Mouse (Mus musculus): Measurements from ENCODE around the gene Pagr1b.

Pagr1b gene

DNA sequence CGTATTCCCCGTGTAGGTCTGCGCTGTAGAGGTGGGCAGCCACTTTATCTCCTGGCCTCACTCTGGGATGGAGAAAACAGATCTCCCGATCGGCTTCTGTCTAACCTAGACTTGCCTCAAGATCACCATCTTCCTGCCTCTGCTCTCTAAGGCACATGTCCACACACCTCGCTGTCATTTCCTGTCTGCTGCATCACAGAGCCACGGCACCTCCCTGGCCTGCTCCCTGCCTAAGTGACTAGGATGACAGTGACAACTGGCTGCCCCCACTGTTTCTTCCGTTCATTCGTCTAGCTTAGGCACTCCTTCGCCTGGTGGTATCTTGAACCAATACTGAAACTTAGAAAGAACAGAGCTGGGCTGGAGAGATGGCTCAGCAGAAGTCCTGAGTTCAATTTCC, 16.7 kb downstream of the Pagr1b start:
- no peak for DNase-seq (ENCODE audit: low spot score in 2 of 2)

GRCm38 (mm10) chr7:126996449-126996848, 19.8 kb downstream of the Pagr1b start:
- DNase-seq (ENCODE audit: low spot score in 2 of 2), result no peak

DNA sequence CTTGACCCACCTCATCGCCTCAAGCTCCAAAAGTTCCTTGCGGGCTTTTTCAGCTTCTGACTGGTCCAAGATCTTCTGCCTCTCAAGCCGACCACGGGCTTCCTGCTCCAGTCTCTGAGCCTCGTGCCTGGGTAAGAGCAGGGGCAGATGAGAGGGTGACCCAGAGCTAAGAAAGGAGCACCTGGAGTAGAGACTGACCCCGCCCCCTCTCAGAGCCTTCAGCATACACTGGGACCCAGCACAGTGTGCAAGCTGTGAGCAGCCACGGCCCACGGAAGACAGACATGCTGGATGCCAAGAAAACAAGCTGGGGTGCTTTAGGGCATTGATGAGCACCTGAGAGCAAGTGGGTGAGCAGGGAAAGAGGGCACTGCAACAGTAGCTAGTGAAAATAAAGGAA, 27.5 kb downstream of the Pagr1b start:
- peak; percentile 47 to 50 for DNase-seq (ENCODE audit: low spot score in 2 of 2)

DNA sequence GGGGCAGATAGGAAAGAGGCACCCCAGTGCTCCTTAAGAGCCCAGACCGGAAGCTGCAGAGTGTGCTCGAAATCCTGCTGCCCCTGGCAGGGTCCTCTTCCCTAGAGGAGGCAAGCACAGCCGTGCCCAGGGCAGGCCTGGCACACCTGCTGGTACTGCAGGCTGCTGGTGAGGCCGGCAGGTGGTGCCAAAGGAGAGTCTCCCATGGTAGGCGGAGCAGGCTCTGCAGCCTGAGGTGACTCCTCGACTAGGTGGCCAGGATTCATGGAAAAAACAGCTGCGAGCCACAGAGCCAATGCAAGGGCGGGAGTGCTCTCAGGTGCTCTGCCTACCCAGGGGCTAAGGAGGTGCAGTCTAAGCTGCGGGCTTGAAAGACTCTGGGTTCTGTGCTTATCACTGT, 30.0 kb downstream of the Pagr1b start:
- peak in 1 of 2 experiments; percentile 44 for DNase-seq (ENCODE audit: low spot score in 2 of 2)

GRCm38 (mm10) chr7:126984667-126985444, 31.4 kb downstream of the Pagr1b start:
- no peak for DNase-seq (ENCODE audit: low spot score in 2 of 2)

GRCm38 (mm10) chr7:126983113-126983512, 33.2 kb downstream of the Pagr1b start:
- no peak for DNase-seq (ENCODE audit: low spot score in 2 of 2)

DNA sequence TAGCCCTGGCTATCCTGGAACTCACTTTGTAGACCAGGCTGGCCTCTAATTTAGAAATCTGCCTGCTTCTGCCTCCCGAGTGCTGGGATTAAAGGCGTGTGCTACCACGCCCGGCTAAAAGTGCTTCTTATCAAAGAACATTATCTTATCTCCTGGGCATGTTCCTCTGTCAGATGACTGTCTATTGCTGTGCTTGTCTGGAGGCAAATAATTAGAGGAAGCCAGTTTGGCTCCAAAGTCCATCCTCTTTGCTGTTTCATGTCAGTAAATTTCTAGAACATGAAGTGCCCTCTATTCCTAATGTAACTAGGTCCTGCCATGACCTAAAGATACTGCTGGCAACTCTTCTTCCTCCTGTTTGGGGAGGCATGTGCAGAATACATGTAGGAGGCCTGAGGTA, 34.2 kb downstream of the Pagr1b start:
- DNase-seq (ENCODE audit: low spot score in 2 of 2), result no peak

DNA sequence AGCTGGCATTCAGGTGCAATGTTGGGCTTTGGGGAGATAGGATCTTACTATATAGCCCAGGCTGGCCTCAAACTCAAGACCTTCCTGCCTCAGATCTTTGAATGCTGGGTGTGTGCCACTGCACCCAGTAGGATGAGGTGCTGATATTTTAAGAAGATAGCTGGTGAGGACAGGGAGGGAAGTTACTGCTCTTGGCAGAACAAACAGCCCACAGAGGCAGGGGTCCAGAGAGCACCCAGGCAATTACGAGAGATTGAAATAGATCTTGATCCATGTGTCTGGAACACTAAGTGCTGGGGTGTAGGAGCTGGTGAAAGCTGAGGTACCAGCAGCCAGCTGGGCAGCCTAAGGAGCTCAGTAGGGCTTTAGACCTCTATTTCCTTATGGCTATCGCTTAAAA, 34.7 kb downstream of the Pagr1b start:
- no peak for DNase-seq (ENCODE audit: low spot score in 2 of 2)

DNA sequence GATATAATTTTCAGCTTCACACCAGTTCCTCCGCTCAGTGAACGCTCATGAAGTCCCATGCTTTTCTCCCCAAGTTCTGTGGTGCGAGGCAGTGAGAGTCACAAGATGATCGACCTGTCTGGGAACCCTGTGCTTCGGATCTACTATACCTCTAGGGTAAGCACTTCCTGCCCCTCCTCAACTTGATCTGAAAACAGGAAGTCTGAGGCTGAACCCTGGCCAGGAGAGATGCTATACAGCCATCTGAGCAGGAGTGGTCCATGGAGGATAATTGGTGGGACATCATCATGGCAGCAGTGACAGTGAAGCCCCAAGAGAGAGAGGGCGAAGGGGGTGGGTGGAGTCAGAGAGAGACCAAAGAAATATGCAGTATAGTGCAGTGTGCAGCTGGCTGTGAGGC, 37.4 kb downstream of the Pagr1b start:
- DNase-seq (ENCODE audit: low spot score in 2 of 2), result no peak

GRCm38 (mm10) chr7:126976878-126977459, 39.3 kb downstream of the Pagr1b start:
- DNase-seq (ENCODE audit: low spot score in 2 of 2), result no peak

DNA sequence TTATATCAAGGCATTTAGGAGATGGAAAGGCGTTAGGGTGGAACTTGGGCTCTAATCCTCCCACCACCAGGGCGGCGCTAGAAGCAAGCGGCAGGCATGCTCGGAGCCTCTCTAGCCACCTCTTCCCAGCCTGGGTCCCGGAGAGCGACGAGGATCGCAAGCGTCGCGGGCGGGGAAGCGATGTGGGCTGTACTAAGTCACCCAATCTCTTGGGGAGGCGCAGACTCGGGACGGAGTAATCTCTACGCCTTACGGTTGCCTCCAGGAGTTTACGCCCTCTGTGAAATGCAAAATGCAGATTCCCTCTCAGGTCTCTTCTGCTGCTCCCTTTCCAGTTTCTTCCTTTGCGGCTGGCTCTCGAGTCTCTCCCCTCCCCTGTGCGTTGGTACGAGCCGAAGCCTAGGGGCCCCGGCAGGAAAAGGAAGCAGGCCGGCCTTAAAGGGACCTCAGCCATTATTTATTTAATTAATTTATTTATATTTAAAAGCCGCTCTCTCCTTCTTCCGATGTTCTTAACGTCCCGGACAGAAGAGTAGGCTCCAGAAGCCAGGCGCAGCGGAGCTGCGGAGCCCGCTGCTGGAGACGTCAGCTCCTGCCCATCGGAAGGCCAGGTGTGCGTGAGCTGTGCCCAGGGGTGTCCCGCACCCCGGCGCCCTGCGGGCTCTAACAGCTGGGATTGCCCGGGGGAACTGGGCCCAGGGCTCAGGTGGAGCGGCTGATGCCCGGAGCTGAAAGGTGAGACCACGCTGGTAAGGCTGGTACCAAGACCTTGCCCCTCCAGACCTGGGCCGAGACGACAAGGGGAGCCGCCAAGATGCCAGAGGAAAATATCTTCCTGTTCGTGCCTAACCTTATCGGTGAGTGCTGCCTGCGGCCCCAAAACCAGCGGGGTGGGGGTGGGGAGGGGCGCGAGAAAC, 40.1 kb downstream of the Pagr1b start, which contains the start of gene Cdiptos:
Gene Cdiptos, minus strand, starts transcription at position 149 of the 917 bp plus-strand sequence.
- peak; percentile 90 to 98 for DNase-seq (ENCODE audit: low spot score in 2 of 2)

GRCm38 (mm10) chr7:126975893-126975949, 40.6 kb downstream of the Pagr1b start, which contains the start of gene Cdipt:
Gene Cdipt (plus strand): TSS chr7:126975914.
- no peak for DNase-seq (ENCODE audit: low spot score in 2 of 2)

- no peak for DNase-seq (ENCODE audit: low spot score in 2 of 2)
These were observed 40.8 kb downstream of the Pagr1b start for GRCm38 (mm10) chr7:126975493-126975892.

- no peak for DNase-seq (ENCODE audit: low spot score in 2 of 2)
These were observed 48.9 kb downstream of the Pagr1b start for GRCm38 (mm10) chr7:126967361-126967760.

DNA sequence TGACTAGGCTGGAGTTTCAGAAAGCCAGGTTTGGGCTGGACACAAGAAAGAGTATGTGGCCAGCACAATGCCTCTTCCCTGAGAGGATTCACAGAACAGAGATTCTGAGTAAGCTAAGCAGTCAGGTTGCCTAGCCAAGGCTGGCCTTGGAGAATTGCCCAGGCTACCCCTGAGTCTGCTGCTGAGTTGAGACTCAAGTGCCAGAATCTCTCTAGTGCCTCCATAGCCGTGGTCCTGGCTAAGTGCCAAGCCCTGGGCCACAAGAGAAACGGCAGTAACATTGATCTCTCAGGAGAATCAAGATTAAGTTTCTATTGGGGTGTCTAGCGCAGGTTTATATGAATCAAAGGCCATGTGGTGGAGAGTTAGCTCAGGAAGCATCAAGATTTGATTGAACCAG, 50.7 kb downstream of the Pagr1b start:
- no peak for DNase-seq (ENCODE audit: low spot score in 2 of 2)

DNA sequence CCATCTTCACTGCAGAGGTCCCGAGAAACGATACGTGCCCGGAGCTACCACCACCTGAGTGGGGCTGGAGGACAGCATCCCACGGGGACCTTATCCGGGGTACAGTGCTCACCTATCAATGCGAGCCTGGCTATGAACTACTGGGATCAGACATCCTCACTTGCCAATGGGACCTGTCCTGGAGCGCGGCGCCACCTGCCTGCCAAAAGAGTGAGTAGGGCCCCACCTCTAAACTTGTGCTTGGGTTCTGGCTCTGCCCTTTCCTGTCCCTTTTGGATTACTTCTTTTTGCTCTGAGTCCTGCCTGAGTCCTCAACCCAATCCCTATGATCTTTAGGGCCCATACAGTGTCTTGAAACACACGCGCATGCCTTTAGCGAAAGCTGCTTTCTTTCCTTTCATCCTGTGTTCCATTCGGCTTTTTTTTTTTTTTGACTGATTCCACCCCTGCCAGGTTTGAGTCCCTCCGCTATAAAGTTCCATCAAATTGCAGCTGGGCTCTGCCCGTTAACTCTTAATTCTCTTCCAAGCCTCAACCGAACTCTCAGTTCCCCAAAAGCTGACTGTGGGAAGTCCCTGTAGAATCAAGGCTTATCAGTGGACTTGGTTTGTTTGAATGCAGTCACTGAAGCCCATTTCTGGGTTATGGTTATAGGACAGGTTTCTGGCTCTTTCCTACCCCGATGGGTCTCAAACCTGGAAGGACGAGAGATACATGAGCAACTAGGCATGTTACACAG, 52.6 kb downstream of the Pagr1b start:
- peak; percentile 14 to 41 for DNase-seq (ENCODE audit: low spot score in 2 of 2)

GRCm38 (mm10) chr7:126961965-126962364, 54.3 kb downstream of the Pagr1b start:
- no peak for DNase-seq (ENCODE audit: low spot score in 2 of 2)

DNA sequence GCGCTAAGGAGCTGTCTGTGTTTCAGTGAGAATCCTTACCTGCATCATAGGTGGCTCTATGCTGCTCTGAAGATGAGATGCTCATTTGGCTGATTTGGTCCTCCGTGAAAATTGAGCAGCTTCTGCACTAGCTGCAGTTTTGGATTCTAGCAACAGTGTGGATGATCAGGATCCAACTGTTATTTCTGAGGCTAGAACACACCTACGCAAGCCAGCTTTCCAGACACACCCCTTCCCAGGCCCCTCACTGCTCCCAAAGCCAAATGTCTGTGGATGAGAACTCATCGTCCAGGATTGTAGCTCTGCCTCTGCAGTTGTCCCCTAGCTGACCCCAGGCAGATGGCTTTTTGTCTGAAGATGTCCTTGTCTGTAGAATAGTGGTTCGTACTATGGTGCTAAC, 55.2 kb downstream of the Pagr1b start:
- DNase-seq (ENCODE audit: low spot score in 2 of 2), result no peak

DNA sequence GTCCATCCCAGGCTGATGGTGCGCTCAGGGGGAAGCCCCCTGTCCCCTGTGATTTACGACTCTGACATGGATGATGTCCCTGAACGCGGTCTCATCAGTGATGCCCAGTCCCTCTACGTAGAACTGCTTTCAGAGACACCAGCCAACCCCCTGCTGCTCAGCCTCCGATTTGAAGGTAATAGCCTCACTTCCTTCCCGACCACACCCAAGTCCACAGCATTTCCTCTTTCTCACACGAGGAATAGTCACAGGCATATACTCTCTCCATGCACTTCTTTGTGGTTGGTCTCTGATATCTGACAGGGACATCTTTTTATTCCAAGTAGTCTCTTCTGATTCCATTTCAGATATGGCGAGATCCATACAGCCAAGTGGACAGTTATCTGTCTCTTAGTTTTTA, 56.5 kb downstream of the Pagr1b start:
- DNase-seq (ENCODE audit: low spot score in 2 of 2), result no peak

DNA sequence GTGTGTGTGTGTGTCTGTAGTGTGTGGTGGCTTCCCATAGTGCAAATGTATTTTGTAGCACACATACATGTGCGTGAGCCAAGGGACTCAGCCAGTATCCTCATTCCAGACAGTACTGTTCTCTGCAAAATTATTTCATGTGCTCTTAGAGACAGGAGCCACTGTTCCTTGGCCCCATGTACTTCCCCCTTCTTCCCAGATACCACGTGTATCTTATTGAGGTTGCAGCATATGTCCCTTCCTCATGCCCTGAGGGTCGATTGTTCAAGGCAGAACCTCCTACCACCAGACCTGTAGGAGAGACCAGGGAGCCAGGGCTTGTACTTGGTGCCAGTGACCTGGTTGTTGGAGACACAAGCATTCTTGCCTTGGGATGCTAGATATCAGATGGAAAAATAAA, 61.2 kb downstream of the Pagr1b start:
- DNase-seq (ENCODE audit: low spot score in 2 of 2), result no peak

DNA sequence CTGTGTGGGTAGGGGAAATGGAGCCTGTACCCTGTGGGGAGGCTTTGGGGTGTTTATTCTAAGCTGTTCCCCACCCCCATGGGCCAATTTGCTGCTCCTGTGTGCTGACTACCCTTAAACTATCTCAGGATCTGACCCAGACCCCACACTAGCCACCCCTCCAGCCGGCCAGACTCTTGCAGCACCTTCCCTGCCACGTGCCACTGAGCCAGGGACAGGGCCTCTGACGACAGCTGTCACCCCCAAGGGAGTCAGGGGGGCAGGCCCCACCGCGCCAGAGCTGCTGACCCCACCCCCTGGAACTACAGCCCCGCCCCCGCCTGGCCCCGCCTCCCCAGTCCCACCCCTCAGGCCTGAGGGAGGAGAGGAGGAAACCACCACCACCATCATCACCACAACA, 63.6 kb downstream of the Pagr1b start:
- no peak for DNase-seq (ENCODE audit: low spot score in 2 of 2)

GRCm38 (mm10) chr7:126951741-126952140, 64.5 kb downstream of the Pagr1b start:
- DNase-seq (ENCODE audit: low spot score in 2 of 2), result no peak
